Mouse (Mus musculus) lung, embryonic 15.5 days (tissue): ENCODE results near the gene Dnajc28. TPM values are rescaled to one million over a fixed set of nuclear protein-coding genes. Genes with fewer than 3 reads are reported as not detected.
A peak's percentile ranks its signal among the peaks of the same experiment; 100 is the strongest.
"Not testable (repeated sequence)": the region's sequence is repeated elsewhere in the genome, so short reads cannot be mapped to it uniquely, and the experiment has no call there.

Experiments used
- ATAC-seq: fragments of 200-750 bp; cut with Nextera tagmentation; 2 replicates; pipeline ENCODE4 v1.8.0; 2017; ENCODE audit warnings: moderate number of reproducible peaks, borderline replicate concordance; ENCODE audit not compliant: low FRiP score, low TSS enrichment; ENCODE audit errors: extremely low read depth
- H3K27ac ChIP-seq: fragments of 300-500 bp; sonication (generic); 2 replicates; pipeline ENCODE4 v1.5.1; 2015; ENCODE audit warnings: moderate library complexity, mild to moderate bottlenecking, inconsistent platforms
- H3K27me3 ChIP-seq: fragments of 300-500 bp; sonication (generic); 2 replicates; pipeline ENCODE4 v1.6.1; 2015; ENCODE audit warnings: inconsistent platforms
- H3K36me3 ChIP-seq: fragments of 300-500 bp; sonication (generic); 2 replicates; pipeline ENCODE4 v1.6.1; 2015; ENCODE audit warnings: inconsistent platforms
- H3K4me1 ChIP-seq: fragments of 300-500 bp; sonication (generic); 2 replicates; pipeline ENCODE4 v1.6.1; 2015; ENCODE audit warnings: inconsistent platforms
- H3K4me2 ChIP-seq: fragments of 300-500 bp; sonication (generic); 2 replicates; pipeline ENCODE4 v1.6.1; 2015; ENCODE audit warnings: inconsistent platforms, mild to moderate bottlenecking, moderate library complexity
- H3K4me3 ChIP-seq: fragments of 300-500 bp; sonication (generic); 2 replicates; pipeline ENCODE4 v1.5.1; 2015; ENCODE audit warnings: mild to moderate bottlenecking, inconsistent platforms
- H3K9ac ChIP-seq: fragments of 300-500 bp; sonication (generic); 2 replicates; pipeline ENCODE4 v1.6.1; 2015; ENCODE audit warnings: inconsistent platforms
- H3K9me3 ChIP-seq: fragments of 300-500 bp; sonication (generic); 2 replicates; pipeline ENCODE4 v1.6.1; 2016; ENCODE audit warnings: inconsistent platforms
- WGBS: fragments of 180-500 bp; shearing (Covaris S2); methylation state at CpG from one replicate; pipeline ENCODE4 v1.1.7; 2015; 5-methylcytosine and 5-hydroxymethylcytosine counted together
- polyA plus RNA-seq: library from polyadenylated mRNA; unstranded; fragments of >200 nt; fragmentation: Nextera tagmentation; extraction: Ambion mirVana; gene quantifications from 2 replicates; pipeline ENCODE4 v1.2.1, GENCODE M21; 2015

The Dnajc28 gene
- polyA plus RNA-seq, 1 experiment from 2014 or later = 3.3 TPM

GRCm38 (mm10) chr16:91647461-91648219 lies 28.8 kb upstream of the Dnajc28 start, which contains the start of gene Son:
Son (plus strand) TSS chr16:91647506.
- Histone ChIP-seq H3K4me2 (peak within 1 kb of the TSS; percentile 96), H3K36me3 (peaks cover 17% of the 10 kb centered on the region), H3K4me3 (peak within 1 kb of the TSS; percentile 68), H3K9ac (peak within 1 kb of the TSS; percentile 84), H3K27me3 (no peaks in the 10 kb centered on the region), H3K4me1 (peaks cover 21% of the 10 kb centered on the region), H3K9me3 (no peaks in the 10 kb centered on the region), H3K27ac (peak within 1 kb of the TSS; percentile 99)
- ATAC-seq = peak; percentile 96
- under 1% methylated on average over 70 of the region's 70 CpGs for WGBS

- WGBS = under 1% methylated on average over 59 of the region's 59 CpGs
- peak within 1 kb of the TSS; percentile 96 for H3K4me2 ChIP-seq
- ATAC-seq = peak; percentile 95
- no peaks in the 10 kb centered on the region for H3K27me3 ChIP-seq
- H3K9me3 ChIP-seq = no peaks in the 10 kb centered on the region
- peak within 1 kb of the TSS; percentile 68 for H3K4me3 ChIP-seq
- peaks cover 15% of the 10 kb centered on the region for H3K4me1 ChIP-seq
- peaks cover 13% of the 10 kb centered on the region for H3K36me3 ChIP-seq
- H3K9ac ChIP-seq = peak within 1 kb of the TSS; percentile 84
- H3K27ac ChIP-seq = peak within 1 kb of the TSS; percentile 99
Observed at GRCm38 (mm10) chr16:91646681-91647419, 28.0 kb upstream of the Dnajc28 start, which contains the start of gene Gart. Gart (minus strand) TSS chr16:91646952.

GRCm38 (mm10) chr16:91645995-91646602 lies 27.3 kb upstream of the Dnajc28 start:
- H3K36me3 ChIP-seq = peaks cover 16% of the 10 kb centered on the region; the same call in 1 of the 2 replicates
- peak overlapping the region; percentile 96 for H3K4me2 ChIP-seq
- whole genome bisulfite sequencing = 1% methylated on average over 11 of the region's 11 CpGs
- peaks cover 15% of the 10 kb centered on the region for H3K4me1 ChIP-seq
- peak overlapping the region; percentile 68 for H3K4me3 ChIP-seq
- peak overlapping the region; percentile 99 for H3K27ac ChIP-seq
- H3K9ac ChIP-seq = peak overlapping the region; percentile 84
- H3K9me3 ChIP-seq = no peaks in the 10 kb centered on the region
- H3K27me3 ChIP-seq = no peaks in the 10 kb centered on the region
- no peak for ATAC-seq

GRCm38 (mm10) chr16:91645420-91645819 lies 26.6 kb upstream of the Dnajc28 start:
- not testable (repeated sequence) for H3K4me3 ChIP-seq, ATAC-seq

GRCm38 (mm10) chr16:91644901-91645300 lies 26.1 kb upstream of the Dnajc28 start:
- peaks cover 12% of the 10 kb centered on the region for H3K4me1 ChIP-seq
- H3K27ac ChIP-seq = no peak overlapping the region
- no peak overlapping the region for H3K9ac ChIP-seq
- H3K9me3 ChIP-seq = no peaks in the 10 kb centered on the region
- WGBS = 79% methylated on average over 2 of the region's 2 CpGs
- no peaks in the 10 kb centered on the region for H3K27me3 ChIP-seq
- ATAC-seq = no peak
- H3K4me2 ChIP-seq = peak overlapping the region; percentile 2; the same call in 1 of the 2 replicates
- no peak overlapping the region for H3K4me3 ChIP-seq
- peaks cover 25% of the 10 kb centered on the region for H3K36me3 ChIP-seq

More at GRCm38 (mm10) chr16:91645420-91645819, 26.6 kb upstream of the Dnajc28 start:
- not testable (repeated sequence) for H3K27ac ChIP-seq, H3K9me3 ChIP-seq, H3K9ac ChIP-seq, H3K27me3 ChIP-seq
- WGBS = 44% methylated on average over 1 of the region's 2 CpGs
- Histone ChIP-seq H3K4me1 (peaks cover 15% of the 10 kb centered on the region), H3K36me3 (peaks cover 20% of the 10 kb centered on the region; the same call in 1 of the 2 replicates), H3K4me2 (peak overlapping the region; percentile 96)

- Histone ChIP-seq H3K27me3 (no peaks in the 10 kb centered on the region), H3K9ac (no peak overlapping the region), H3K4me3 (no peak overlapping the region), H3K36me3 (peaks cover 69% of the 10 kb centered on the region), H3K27ac (no peak overlapping the region), H3K4me1 (0 out of 2 replicates have a peak, but pooled peaks cover 5% of the 10 kb centered on the region), H3K9me3 (no peaks in the 10 kb centered on the region), H3K4me2 (no peak overlapping the region)
- WGBS = 92% methylated on average over 8 of the region's 8 CpGs
- ATAC-seq = no peak
Observed at GRCm38 (mm10) chr16:91640171-91640570, 21.3 kb upstream of the Dnajc28 start.

GRCm38 (mm10) chr16:91639636-91640035 lies 20.8 kb upstream of the Dnajc28 start:
- WGBS = 94% methylated on average over 2 of the region's 2 CpGs
- no peak for ATAC-seq
- Histone ChIP-seq H3K9ac (no peak overlapping the region), H3K9me3 (no peaks in the 10 kb centered on the region), H3K27me3 (no peaks in the 10 kb centered on the region), H3K4me2 (no peak overlapping the region), H3K4me3 (no peak overlapping the region), H3K36me3 (peaks cover 73% of the 10 kb centered on the region), H3K4me1 (0 out of 2 replicates have a peak, but pooled peaks cover under 1% of the 10 kb centered on the region), H3K27ac (no peak overlapping the region)

- WGBS = 93% methylated on average over 5 of the region's 5 CpGs
Observed at GRCm38 (mm10) chr16:91639161-91639560, 20.3 kb upstream of the Dnajc28 start.

GRCm38 (mm10) chr16:91633641-91634040 lies 14.8 kb upstream of the Dnajc28 start:
- WGBS = 77% methylated on average over 12 of the region's 12 CpGs

More at GRCm38 (mm10) chr16:91639161-91639560, 20.3 kb upstream of the Dnajc28 start:
- Histone ChIP-seq H3K4me1 (no peaks in the 10 kb centered on the region), H3K4me3 (no peak overlapping the region), H3K4me2 (no peak overlapping the region), H3K9ac (no peak overlapping the region), H3K27me3 (no peaks in the 10 kb centered on the region), H3K9me3 (no peaks in the 10 kb centered on the region), H3K27ac (no peak overlapping the region), H3K36me3 (peaks cover 74% of the 10 kb centered on the region)
- no peak for ATAC-seq

GRCm38 (mm10) chr16:91632940-91633339 lies 14.1 kb upstream of the Dnajc28 start:
- Histone ChIP-seq H3K27me3 (no peaks in the 10 kb centered on the region), H3K4me1 (0 out of 2 replicates have a peak, but pooled peaks cover 3% of the 10 kb centered on the region), H3K4me3 (no peak overlapping the region), H3K9ac (no peak overlapping the region), H3K4me2 (no peak overlapping the region), H3K9me3 (no peaks in the 10 kb centered on the region), H3K36me3 (peaks cover 72% of the 10 kb centered on the region), H3K27ac (no peak overlapping the region)
- 82% methylated on average over 7 of the region's 7 CpGs for WGBS
- no peak for ATAC-seq

More at GRCm38 (mm10) chr16:91633641-91634040, 14.8 kb upstream of the Dnajc28 start:
- H3K9me3 ChIP-seq = no peaks in the 10 kb centered on the region
- H3K4me1 ChIP-seq = 0 out of 2 replicates have a peak, but pooled peaks cover 3% of the 10 kb centered on the region
- no peak for ATAC-seq
- no peak overlapping the region for H3K27ac ChIP-seq
- no peaks in the 10 kb centered on the region for H3K27me3 ChIP-seq
- H3K4me3 ChIP-seq = no peak overlapping the region
- no peak overlapping the region for H3K9ac ChIP-seq
- no peak overlapping the region for H3K4me2 ChIP-seq
- H3K36me3 ChIP-seq = peaks cover 71% of the 10 kb centered on the region

GRCm38 (mm10) chr16:91632439-91632838 lies 13.6 kb upstream of the Dnajc28 start:
- Histone ChIP-seq H3K9me3 (no peaks in the 10 kb centered on the region), H3K4me2 (no peak overlapping the region), H3K4me1 (0 out of 2 replicates have a peak, but pooled peaks cover 3% of the 10 kb centered on the region), H3K4me3 (no peak overlapping the region), H3K27me3 (no peaks in the 10 kb centered on the region), H3K36me3 (peaks cover 72% of the 10 kb centered on the region), H3K27ac (no peak overlapping the region), H3K9ac (no peak overlapping the region)
- peak; percentile 52; the same call in 1 of the 2 replicates for ATAC-seq
- WGBS = 59% methylated on average over 5 of the region's 5 CpGs
